Mouse (Mus musculus) limb, embryonic 14.5 days (tissue): Measurements from ENCODE around the gene Mypop. TPM values are rescaled to one million over a fixed set of nuclear protein-coding genes. Genes with fewer than 3 reads are reported as not detected.

Experiments
- ATAC-seq: fragments of 200-750 bp; cut with Nextera tagmentation; 2 replicates; pipeline ENCODE4 v1.8.0; 2017; ENCODE audit warnings: low read depth, moderate number of reproducible peaks, moderate TSS enrichment; ENCODE audit not compliant: low FRiP score
- DNase-seq: peaks from one replicate; pipeline ENCODE4 v3.0.0-alpha.2; 2015; ENCODE audit warnings: low spot score
- H3K27ac ChIP-seq: fragments of 300-500 bp; sonication (generic); replicated peaks from 2 replicates; pipeline ENCODE4 v1.5.1; 2014; ENCODE audit warnings: low read depth, mild to moderate bottlenecking, low read length, moderate library complexity, mixed read lengths
- H3K27me3 ChIP-seq: fragments of 300-500 bp; sonication (generic); 2 replicates; pipeline ENCODE4 v1.6.1; 2014; ENCODE audit warnings: low read length, mixed read lengths; ENCODE audit not compliant: control insufficient read depth, insufficient read depth
- H3K36me3 ChIP-seq: fragments of 300-500 bp; sonication (generic); 2 replicates; pipeline ENCODE4 v1.6.1; 2014; ENCODE audit warnings: mild to moderate bottlenecking, low read length, moderate library complexity, mixed read lengths; ENCODE audit not compliant: control insufficient read depth, insufficient read depth
- H3K4me1 ChIP-seq: fragments of 300-500 bp; sonication (generic); 2 replicates; pipeline ENCODE4 v1.6.1; 2014; ENCODE audit warnings: antibody characterized with exemption, low read length, mixed read lengths; ENCODE audit not compliant: control insufficient read depth, insufficient read depth
- H3K4me2 ChIP-seq: fragments of 300-500 bp; sonication (generic); replicated peaks from 2 replicates; pipeline ENCODE4 v1.6.1; 2014; ENCODE audit warnings: low read depth, mild to moderate bottlenecking, low read length, moderate library complexity; ENCODE audit not compliant: severe bottlenecking
- H3K4me3 ChIP-seq: fragments of 300-500 bp; sonication (generic); replicated peaks from 2 replicates; pipeline ENCODE4 v1.5.1; 2014; ENCODE audit warnings: low read length
- H3K9ac ChIP-seq: fragments of 300-500 bp; sonication (generic); 2 replicates; pipeline ENCODE4 v1.6.1; 2014; ENCODE audit warnings: mild to moderate bottlenecking, low read depth, low read length, moderate library complexity; ENCODE audit not compliant: severe bottlenecking
- H3K9me3 ChIP-seq: fragments of 300-500 bp; sonication (generic); 2 replicates; pipeline ENCODE4 v1.6.1; 2016; ENCODE audit warnings: low read length; ENCODE audit not compliant: control insufficient read depth
- POLR2A ChIP-seq: fragments of 200-500 bp; IDR thresholded peaks from 2 replicates; pipeline ENCODE4 v1.8.0; 2012; ENCODE audit warnings: inconsistent platforms, mild to moderate bottlenecking, moderate library complexity, borderline replicate concordance; ENCODE audit not compliant: insufficient read depth, insufficient read length; ENCODE audit errors: extremely low read depth
- WGBS: fragments of 180-500 bp; shearing (Covaris S2); extraction: QIAGEN DNeasy Blood & Tissue Kit; methylation state at CpG from one replicate; pipeline ENCODE4 v1.1.7; 2014; 5-methylcytosine and 5-hydroxymethylcytosine counted together
- polyA plus RNA-seq, 2 experiments: library from polyadenylated mRNA; depleted of rRNA in 1 of 2; stranded (reverse) in 1 of 2; unstranded in 1 of 2; fragments of >200 nt; fragmentation: Nextera tagmentation in 1 of 2; extraction: Ambion mirVana in 1 of 2; gene quantifications; 2 replicates each; pipeline versions ENCODE4 v1.2.1 to v1.2.3; 2012 to 2014

Gene Mypop
- polyA plus RNA-seq, 2 experiments: 5.7 to 13.6 TPM

GRCm38 (mm10) chr7:18962171-18962792 is 28.8 kb upstream of the Mypop start:
- Histone ChIP-seq H3K9ac (no peak overlapping the region), H3K4me3 (peak overlapping the region; percentile 7; the same call in 1 of the 2 replicates), H3K36me3 (no peaks in the 10 kb centered on the region), H3K27me3 (peaks cover 73% of the 10 kb centered on the region), H3K9me3 (no peaks in the 10 kb centered on the region), H3K4me1 (peaks cover 6% of the 10 kb centered on the region; the same call in 1 of the 2 replicates), H3K27ac (no peak overlapping the region), H3K4me2 (no peak overlapping the region)
- no peak for DNase-seq
- ATAC-seq: no peak
- TF ChIP-seq POLR2A: no peak
- WGBS: under 1% methylated on average over 17 of the region's 17 CpGs

GRCm38 (mm10) chr7:18962795-18963194 is 28.2 kb upstream of the Mypop start:
- Histone ChIP-seq H3K27ac (no peak overlapping the region), H3K9ac (no peak overlapping the region), H3K9me3 (no peaks in the 10 kb centered on the region), H3K4me2 (no peak overlapping the region), H3K36me3 (no peaks in the 10 kb centered on the region), H3K27me3 (peaks cover 68% of the 10 kb centered on the region), H3K4me1 (peaks cover 3% of the 10 kb centered on the region; the same call in 1 of the 2 replicates), H3K4me3 (peak overlapping the region; percentile 7; the same call in 1 of the 2 replicates)
- DNase-seq: no peak
- under 1% methylated on average over 19 of the region's 20 CpGs for WGBS
- no peak for TF ChIP-seq POLR2A
- ATAC-seq: no peak

- H3K4me2 ChIP-seq: no peak overlapping the region
- no peaks in the 10 kb centered on the region for H3K36me3 ChIP-seq
- ATAC-seq (no peak), DNase-seq (no peak)
- no peak for TF ChIP-seq POLR2A
- H3K9me3 ChIP-seq: no peaks in the 10 kb centered on the region
- WGBS: 1% methylated on average over 19 of the region's 19 CpGs
- peaks cover 3% of the 10 kb centered on the region; the same call in 1 of the 2 replicates for H3K4me1 ChIP-seq
- H3K27me3 ChIP-seq: peaks cover 63% of the 10 kb centered on the region
- no peak overlapping the region for H3K9ac ChIP-seq
- no peak overlapping the region for H3K4me3 ChIP-seq
- no peak overlapping the region for H3K27ac ChIP-seq
Measured at GRCm38 (mm10) chr7:18963294-18963843, 27.7 kb upstream of the Mypop start.

GRCm38 (mm10) chr7:18965312-18965711 is 25.7 kb upstream of the Mypop start:
- Histone ChIP-seq H3K4me3 (no peak overlapping the region), H3K4me1 (peaks cover 3% of the 10 kb centered on the region; the same call in 1 of the 2 replicates), H3K9ac (no peak overlapping the region), H3K4me2 (no peak overlapping the region), H3K27ac (no peak overlapping the region), H3K27me3 (peaks cover 45% of the 10 kb centered on the region), H3K9me3 (no peaks in the 10 kb centered on the region), H3K36me3 (no peaks in the 10 kb centered on the region)
- 76% methylated on average over 5 of the region's 5 CpGs for WGBS
- no peak for ATAC-seq
- TF ChIP-seq POLR2A: no peak
- DNase-seq: no peak

- Histone ChIP-seq H3K4me1 (peaks cover 3% of the 10 kb centered on the region; the same call in 1 of the 2 replicates), H3K9ac (no peak overlapping the region), H3K4me3 (no peak overlapping the region), H3K27me3 (peaks cover 22% of the 10 kb centered on the region), H3K27ac (no peak overlapping the region), H3K36me3 (no peaks in the 10 kb centered on the region), H3K9me3 (no peaks in the 10 kb centered on the region), H3K4me2 (no peak overlapping the region)
- DNase-seq (no peak), ATAC-seq (no peak)
- TF ChIP-seq POLR2A: no peak
- WGBS: 12% methylated on average over 7 of the region's 8 CpGs
Measured at GRCm38 (mm10) chr7:18967603-18968002, 23.4 kb upstream of the Mypop start.
